In the genomic region with DNA sequence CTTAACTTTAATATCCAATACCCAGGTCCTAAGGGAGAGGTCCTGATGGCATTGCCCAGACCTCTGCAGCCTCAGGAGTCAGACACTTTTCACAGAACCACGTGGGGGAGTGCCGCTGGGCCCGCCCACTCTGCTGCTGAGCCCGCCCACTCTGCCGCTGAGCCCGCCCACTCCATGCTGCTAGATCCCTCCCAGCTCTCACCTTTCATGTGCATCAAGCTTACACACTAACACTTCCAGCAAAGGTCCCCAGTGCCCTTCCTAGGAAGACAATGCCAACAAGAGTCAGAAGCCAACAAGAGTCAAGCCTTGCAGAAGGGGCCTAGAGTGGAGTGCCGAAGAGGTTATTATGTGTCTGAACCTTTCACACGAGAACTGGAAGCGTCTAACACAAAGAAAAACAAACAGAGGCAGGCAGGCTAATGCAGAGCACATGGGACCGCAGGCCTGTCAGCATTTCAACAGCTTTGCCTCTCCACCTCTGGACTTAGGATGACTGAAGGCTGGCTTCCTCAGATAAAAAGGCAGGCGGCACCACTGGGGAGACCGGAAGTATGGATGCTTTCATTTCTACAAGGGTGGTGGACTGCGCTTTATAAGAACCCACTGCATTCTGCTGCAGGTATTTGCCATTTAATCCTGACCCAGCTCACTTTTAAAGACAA, we compare ENCODE assay signal across 9 mouse cellular contexts. TPM values are rescaled to one million over a fixed set of nuclear protein-coding genes. Genes with fewer than 3 reads are reported as not detected.
DNase-seq lines count a peak whose midpoint lies in the region; ATAC-seq lines count a peak whose summit lies in the region.
"Had no signal": no experiment of that assay in that cellular context is flagged by ENCODE, and none has a peak within 500 bp of the region (broad histone marks: within the 10 kb centered on the region; RNA-seq: fewer than 3 reads in every experiment).

No protein-coding gene starts in this region.

- H3K9ac ChIP-seq in hindbrain, embryonic 11.5 days (ENCODE audit: low read depth, low read length) = no peak overlapping the region
- H3K9ac ChIP-seq in hindbrain, embryonic 14.5 days = no peak overlapping the region
- H3K9ac ChIP-seq in embryonic facial prominence, embryonic 12.5 days = no peak overlapping the region

- no peaks in the 10 kb centered on the region for H3K36me3 ChIP-seq in hindbrain, embryonic 11.5 days (ENCODE audit: control insufficient read depth, insufficient read depth, low read length)
- H3K36me3 ChIP-seq in hindbrain, embryonic 14.5 days (replicated peaks; ENCODE audit: control insufficient read depth, insufficient read depth) = no peaks in the 10 kb centered on the region
- no peaks in the 10 kb centered on the region for H3K36me3 ChIP-seq in embryonic facial prominence, embryonic 12.5 days
- H3K36me3 ChIP-seq in limb, embryonic 10.5 days = no peaks in the 10 kb centered on the region

- H3K9me3 ChIP-seq in hindbrain, embryonic 11.5 days (ENCODE audit: control insufficient read depth, low read length) = no peaks in the 10 kb centered on the region
- no peaks in the 10 kb centered on the region for H3K9me3 ChIP-seq in hindbrain, embryonic 14.5 days (ENCODE audit: control insufficient read depth, low read length)
- no peaks in the 10 kb centered on the region for H3K9me3 ChIP-seq in embryonic facial prominence, embryonic 12.5 days
- no peaks in the 10 kb centered on the region for H3K9me3 ChIP-seq in limb, embryonic 10.5 days (replicated peaks)

- DNase-seq in hindbrain, embryonic 11.5 days (ENCODE audit: low spot score) = peak; percentile 54
- no peak for DNase-seq in hindbrain, embryonic 14.5 days (ENCODE audit: low spot score)
- peak; percentile 79 for DNase-seq in limb, embryonic 10.5 days (ENCODE audit: low spot score)
- no peak for DNase-seq in spleen, adult 12 weeks (ENCODE audit: low spot score)
- no peak for DNase-seq in gastrocnemius, adult 18-20 months (ENCODE audit: low spot score)

- no peak overlapping the region for H3K4me2 ChIP-seq in hindbrain, embryonic 11.5 days (replicated peaks; ENCODE audit: low read depth, low read length)
- H3K4me2 ChIP-seq in hindbrain, embryonic 14.5 days (replicated peaks) = no peak overlapping the region
- peak overlapping the region; percentile 9 for H3K4me2 ChIP-seq in embryonic facial prominence, embryonic 12.5 days (replicated peaks)

- H3K4me3 ChIP-seq in hindbrain, embryonic 11.5 days (ENCODE audit: low read depth, low read length) = no peak overlapping the region
- H3K4me3 ChIP-seq in hindbrain, embryonic 14.5 days (replicated peaks; ENCODE audit: low read length) = no peak overlapping the region
- H3K4me3 ChIP-seq in embryonic facial prominence, embryonic 12.5 days = no peak overlapping the region
- peak overlapping the region; percentile 18; the same call in 1 of the 2 replicates for H3K4me3 ChIP-seq in limb, embryonic 10.5 days

- no peak overlapping the region for H3K27ac ChIP-seq in hindbrain, embryonic 11.5 days (ENCODE audit: low read depth, low read length)
- H3K27ac ChIP-seq in hindbrain, embryonic 14.5 days = no peak overlapping the region
- peak overlapping the region; percentile 23 for H3K27ac ChIP-seq in embryonic facial prominence, embryonic 12.5 days
- H3K27ac ChIP-seq in limb, embryonic 10.5 days = peak overlapping the region; percentile 69

- 39% methylated on average over 13 of the region's 13 CpGs for WGBS in hindbrain, embryonic 11.5 days
- 52% methylated on average over 13 of the region's 13 CpGs for WGBS in hindbrain, embryonic 14.5 days
- 18% methylated on average over 13 of the region's 13 CpGs for WGBS in embryonic facial prominence, embryonic 12.5 days
- 33% methylated on average over 13 of the region's 13 CpGs for WGBS in limb, embryonic 10.5 days

- ATAC-seq in hindbrain, embryonic 11.5 days (ENCODE audit: low FRiP score) = peak; percentile 56; the same call in 1 of the 2 replicates
- no peak for ATAC-seq in hindbrain, embryonic 14.5 days (ENCODE audit: low FRiP score)
- 0 out of 2 replicates have a peak, but pooled peaks have one; percentile 24 for ATAC-seq in embryonic facial prominence, embryonic 12.5 days (ENCODE audit: insufficient number of reproducible peaks, insufficient read depth, low FRiP score, low TSS enrichment)
- ATAC-seq in megakaryocyte progenitor cell, adult 5-6 weeks (replicated peaks; ENCODE audit: poor library complexity) = peak; percentile 78
- no peak for ATAC-seq in CD4-positive, CD25-positive, alpha-beta regulatory T cell, adult 4 months

- H3K27me3 ChIP-seq in hindbrain, embryonic 11.5 days (ENCODE audit: control insufficient read depth, insufficient read depth, low read length) = no peaks in the 10 kb centered on the region
- no peaks in the 10 kb centered on the region for H3K27me3 ChIP-seq in hindbrain, embryonic 14.5 days (ENCODE audit: control insufficient read depth, insufficient read depth, low read length)
- H3K27me3 ChIP-seq in embryonic facial prominence, embryonic 12.5 days = no peaks in the 10 kb centered on the region
- no peaks in the 10 kb centered on the region for H3K27me3 ChIP-seq in limb, embryonic 10.5 days (ENCODE audit: low read depth, poor library complexity, severe bottlenecking)

- no peaks in the 10 kb centered on the region for H3K4me1 ChIP-seq in hindbrain, embryonic 11.5 days (replicated peaks; ENCODE audit: control insufficient read depth, insufficient read depth, low read length)
- 0 out of 2 replicates have a peak, but pooled peaks cover 8% of the 10 kb centered on the region for H3K4me1 ChIP-seq in hindbrain, embryonic 14.5 days (replicated peaks; ENCODE audit: control insufficient read depth, insufficient read depth, low read length)
- peaks cover 46% of the 10 kb centered on the region for H3K4me1 ChIP-seq in embryonic facial prominence, embryonic 12.5 days
- H3K4me1 ChIP-seq in limb, embryonic 10.5 days = peaks cover 48% of the 10 kb centered on the region

RNA-seq across cellular contexts. Expression of a gene that starts 13.8 kb away (rescaled TPM):
- polyA plus RNA-seq in hindbrain, embryonic 11.5 days (2014; fragmentation: Nextera tagmentation; extraction: Ambion mirVana) = 4.0 and 6.3 TPM in 2 replicates
- polyA plus RNA-seq in hindbrain, embryonic 14.5 days (2014; fragmentation: Nextera tagmentation; extraction: Ambion mirVana) = 2.7 and 4.4 TPM in 2 replicates
- 18.7 and 24.9 TPM in 2 replicates for polyA plus RNA-seq in embryonic facial prominence, embryonic 12.5 days (2016; fragmentation: Nextera tagmentation; extraction: Ambion mirVana)
- polyA plus RNA-seq in limb, embryonic 10.5 days (2016; fragmentation: Nextera tagmentation; extraction: Ambion mirVana) = 8.8 and 9.3 TPM in 2 replicates
- total RNA-seq in megakaryocyte progenitor cell, adult 5-6 weeks (2015) = 0.32 and 0.66 TPM in 2 replicates
- total RNA-seq in megakaryocyte progenitor cell, adult 5-6 weeks (2017) = 0.08 and 0.71 TPM in 2 replicates
- 1 to 10 TPM in 1 of 2 experiments, under 1 TPM in 1; 0.41 to 1.0 TPM for polyA plus RNA-seq in CD4-positive, CD25-positive, alpha-beta regulatory T cell, adult 4 months (2017; shearing (Covaris generic))
- total RNA-seq in gastrocnemius, adult 18-20 months (2021) = 1 to 10 TPM; 3.3 to 5.2 TPM
- total RNA-seq: monocyte, adult 5-6 weeks had no signal

Comparison
In these comparisons a context has a peak if more than half of its experiments do, and no peak if none do; other contexts are left out.
1. ATAC-seq: peak in hindbrain, embryonic 11.5 days (single experiment), embryonic facial prominence, embryonic 12.5 days (single experiment) and megakaryocyte progenitor cell, adult 5-6 weeks (single experiment); none in hindbrain, embryonic 14.5 days (single experiment) and CD4-positive, CD25-positive, alpha-beta regulatory T cell, adult 4 months (single experiment).
2. DNase-seq: peak in hindbrain, embryonic 11.5 days (single experiment) and limb, embryonic 10.5 days (single experiment); none in hindbrain, embryonic 14.5 days (single experiment), spleen, adult 12 weeks (single experiment) and gastrocnemius, adult 18-20 months (single experiment).
3. H3K27ac ChIP-seq: peak in embryonic facial prominence, embryonic 12.5 days (single experiment) and limb, embryonic 10.5 days (single experiment); none in hindbrain, embryonic 11.5 days (single experiment) and hindbrain, embryonic 14.5 days (single experiment).